Mouse (Mus musculus) cerebellum, adult 2 months (tissue): ENCODE results near the gene Ttbk1.

Source experiments
- CTCF ChIP-seq: fragments of 200-500 bp; IDR thresholded peaks from 2 replicates; pipeline ENCODE4 v1.5.1; 2011; ENCODE audit warnings: low read depth, mild to moderate bottlenecking, control low read depth, low read length, moderate library complexity, borderline replicate concordance; ENCODE audit not compliant: insufficient read depth
- POLR2A ChIP-seq: fragments of 200-500 bp; IDR thresholded peaks from 2 replicates; pipeline ENCODE4 v1.6.1; 2011; ENCODE audit warnings: low read length, control low read depth, borderline replicate concordance; ENCODE audit not compliant: insufficient read depth

DNA sequence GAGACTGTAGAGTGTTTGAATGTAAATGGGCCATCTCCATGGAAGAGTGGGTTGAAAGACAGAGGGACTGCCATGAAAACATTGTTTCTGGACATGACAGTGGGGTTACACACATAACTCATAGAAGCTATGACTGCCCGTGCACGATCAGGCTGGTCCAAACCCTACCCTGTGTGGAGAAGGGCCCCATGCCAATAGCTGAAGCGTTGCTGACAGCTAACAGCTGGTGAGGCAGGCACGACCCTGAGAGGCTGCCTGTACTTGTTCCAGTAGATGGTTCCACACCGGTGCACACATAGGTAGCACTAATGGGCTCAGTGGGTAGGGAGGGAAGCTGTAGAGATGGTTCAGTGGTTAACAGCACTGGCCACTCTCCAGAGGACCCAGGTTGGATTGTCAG lies 8.0 kb upstream of the Ttbk1 start:
- TF ChIP-seq CTCF (no peak), POLR2A (no peak)
